Mouse (Mus musculus) liver, postnatal 0 days (tissue): ENCODE measurements around the gene Alpk1.

Source experiments
- CTCF ChIP-seq: sonication (generic); IDR thresholded peaks from 2 replicates; pipeline ENCODE4 v1.5.1; 2016; ENCODE audit warnings: antibody characterized with exemption, low read depth
- EP300 ChIP-seq: IDR thresholded peaks from 2 replicates; pipeline ENCODE4 v1.6.1; 2016; ENCODE audit warnings: antibody characterized with exemption, low read depth, mild to moderate bottlenecking

DNA sequence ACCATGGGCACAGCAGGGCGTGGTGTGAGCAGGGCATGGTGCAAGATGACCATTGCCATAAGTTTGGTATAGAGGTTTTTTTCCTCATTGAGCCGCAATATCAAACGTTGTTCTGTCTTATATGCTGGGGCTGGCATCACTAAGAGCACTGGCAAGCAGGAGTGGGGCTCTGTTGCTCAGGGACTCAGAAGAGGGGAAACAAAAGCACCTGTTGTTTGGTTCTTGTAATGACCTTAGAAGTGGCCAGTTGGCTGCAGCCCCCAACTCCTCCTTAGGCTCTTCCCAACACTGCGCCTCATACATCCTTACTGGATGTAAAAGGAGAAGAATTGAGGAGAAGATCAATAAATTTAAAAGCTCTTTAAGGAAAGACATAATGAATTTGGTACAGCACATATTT is 31.7 kb downstream of the Alpk1 start:
- no peak for TF ChIP-seq EP300
- TF ChIP-seq CTCF = no peak
